Mouse (Mus musculus): Measurements from ENCODE around the gene Cd209g. TPM values are rescaled to one million over a fixed set of nuclear protein-coding genes. Genes with fewer than 3 reads are reported as not detected.

The Cd209g gene
- total RNA-seq (2023): not detected

GRCm38 (mm10) chr8:4133798-4134197 is at the start of gene Cd209g:
Gene Cd209g (plus strand): TSS chr8:4134098.

GRCm38 (mm10) chr8:4105735-4106134 is 28.2 kb upstream of the Cd209g start, which contains the start of gene Cd209f:
Gene Cd209f (minus strand): TSS chr8:4105835.

GRCm38 (mm10) chr8:4165852-4166751 is 32.2 kb downstream of the Cd209g start, which contains the start of gene Evi5l:
Gene Evi5l (plus strand): TSS chr8:4166567.

Other genes with a start within 250 kb of the Cd209g start
- gene Cd209b, start 207.3 kb upstream of the Cd209g start, total RNA-seq (2023): not detected
- not detected for gene Cd209c, start 179.4 kb upstream of the Cd209g start, total RNA-seq (2023)
- not detected for gene Cd209f, start 28.3 kb upstream of the Cd209g start, total RNA-seq (2023)
- gene Evi5l, start 32.5 kb downstream of the Cd209g start, total RNA-seq (2023): 10 to 100 TPM; 25.0 to 31.1 TPM
- under 1 TPM in 1 of 2 experiments, not detected in 1; 0.18 TPM for gene Prr36, start 83.4 kb downstream of the Cd209g start, total RNA-seq (2023)
- not detected for gene Lrrc8e, start 92.7 kb downstream of the Cd209g start, total RNA-seq (2023)
- 100 to 1,000 TPM; 114 to 133 TPM for gene Map2k7, start 104.6 kb downstream of the Cd209g start, total RNA-seq (2023)
- not detected for gene Gm49320, start 104.8 kb downstream of the Cd209g start, total RNA-seq (2023)
- 10 to 100 TPM; 18.0 to 30.9 TPM for gene Tgfbr3l, start 114.1 kb downstream of the Cd209g start, total RNA-seq (2023)
- gene Snapc2, start 119.0 kb downstream of the Cd209g start, total RNA-seq (2023): 10 to 100 TPM; 15.1 to 15.6 TPM
- 1 to 10 TPM in 1 of 2 experiments, under 1 TPM in 1; 0.47 to 1.0 TPM for gene Ctxn1, start 125.2 kb downstream of the Cd209g start, total RNA-seq (2023)
- gene Timm44, start 141.8 kb downstream of the Cd209g start, total RNA-seq (2023): 10 to 100 TPM; 86.3 to 94.1 TPM
- gene Ccl25, start 191.1 kb downstream of the Cd209g start, total RNA-seq (2023): 10 to 100 TPM; 13.5 to 21.4 TPM
- 100 to 1,000 TPM; 105 TPM for gene Elavl1, start 191.3 kb downstream of the Cd209g start, total RNA-seq (2023)

Measured in B cell, adult 67 days (primary cell).